Mouse (Mus musculus): ENCODE measurements around the gene Nphs2. TPM values are rescaled to one million over a fixed set of nuclear protein-coding genes. Genes with fewer than 3 reads are reported as not detected.

Nphs2 gene
- not detected for polyA plus RNA-seq (2017; shearing (Covaris generic))

DNA sequence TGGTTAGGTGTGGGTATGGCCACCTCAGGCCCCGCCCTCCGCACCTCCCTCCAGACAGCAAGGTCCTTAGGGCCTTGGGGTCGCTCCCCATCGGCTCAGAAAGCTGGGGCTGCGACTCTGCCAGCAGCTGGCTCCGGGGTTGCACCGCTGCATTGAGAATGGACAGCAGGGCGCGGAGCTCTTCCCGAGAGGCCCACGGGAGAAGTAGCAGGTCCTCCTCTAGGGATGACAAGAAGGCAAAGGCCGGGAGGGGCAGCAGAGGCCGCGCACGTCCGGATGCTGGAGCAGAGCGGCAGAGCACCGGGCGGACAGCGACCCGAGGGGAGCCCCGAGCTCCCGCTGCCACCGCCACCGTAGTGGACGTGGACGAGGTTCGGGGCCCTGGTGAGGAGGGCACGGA lies at the start of gene Nphs2:
Gene Nphs2, plus strand, starts transcription at position 98 of the 400 bp plus-strand sequence.

DNA sequence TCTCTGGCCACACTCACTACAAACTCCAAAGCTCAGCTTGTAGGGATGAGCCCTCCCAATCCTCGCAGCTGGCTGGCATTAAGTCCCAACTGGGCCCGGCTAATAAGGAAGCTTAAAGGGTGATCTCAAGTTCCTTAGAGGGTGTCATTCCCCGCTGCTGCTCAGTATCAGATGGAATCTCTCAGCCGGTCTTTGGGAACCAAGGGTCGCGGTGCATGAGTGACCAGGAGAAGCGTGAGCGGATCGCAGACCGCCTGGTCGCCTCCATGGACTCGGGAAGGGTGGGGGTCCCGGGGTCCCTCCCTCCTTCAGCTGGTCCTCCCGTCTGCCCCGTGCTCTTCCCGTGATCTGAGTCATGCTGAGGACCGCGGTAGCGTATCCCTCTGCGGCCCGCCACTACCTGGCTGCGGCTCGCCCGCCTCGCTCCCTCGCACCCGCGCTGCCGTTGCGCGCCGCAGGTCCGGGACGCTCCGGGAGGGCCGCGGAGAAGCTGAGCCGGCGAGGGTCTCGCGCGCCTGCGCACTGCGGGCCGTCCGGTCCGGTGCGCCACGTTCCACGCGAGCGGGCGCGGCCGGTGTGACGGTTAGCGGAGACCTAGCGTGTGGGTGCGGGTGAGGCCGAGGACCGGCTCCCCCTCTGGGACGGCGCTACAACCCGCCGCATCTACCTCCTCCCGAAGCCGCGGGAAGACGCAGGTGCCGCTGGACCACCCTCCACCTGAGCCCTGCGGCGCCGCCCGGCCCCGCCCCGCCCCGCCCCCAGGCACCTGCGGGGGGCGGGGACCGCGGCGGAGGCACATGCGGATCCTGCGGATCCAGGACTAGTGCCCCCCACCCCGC lies 7.4 kb upstream of the Nphs2 start, which contains the start of gene Tdrd5:
Gene Tdrd5, minus strand, starts transcription at position 754 of the 839 bp plus-strand sequence.

GRCm38 (mm10) chr1:156365740-156366139 lies 55.2 kb downstream of the Nphs2 start, which contains the start of gene Gm2000:
Gene Gm2000, plus strand, starts transcription at chr1:156366040.

Other genes starting within 250 kb of the Nphs2 start
- gene Fam163a, start 105.7 kb upstream of the Nphs2 start, polyA plus RNA-seq (2017; shearing (Covaris generic)), result not detected
- gene Tdrd5, start 7.1 kb upstream of the Nphs2 start, polyA plus RNA-seq (2017; shearing (Covaris generic)), result under 1 TPM in 1 of 2 experiments, not detected in 1; 0.23 TPM
- gene Gm2000, start 55.3 kb downstream of the Nphs2 start, polyA plus RNA-seq (2017; shearing (Covaris generic)), result 1,000 to 10,000 TPM; 1,054 to 2,045 TPM
- gene Axdnd1, start 110.4 kb downstream of the Nphs2 start, polyA plus RNA-seq (2017; shearing (Covaris generic)), result 1 to 10 TPM in 1 of 2 experiments, under 1 TPM in 1; 0.16 to 1.5 TPM
- 10 to 100 TPM; 27.9 to 52.9 TPM for gene Soat1, start 163.6 kb downstream of the Nphs2 start, polyA plus RNA-seq (2017; shearing (Covaris generic))
- gene Gm10031, start 213.3 kb downstream of the Nphs2 start, polyA plus RNA-seq (2017; shearing (Covaris generic)), result 1 to 10 TPM in 1 of 2 experiments, under 1 TPM in 1; 0.79 to 1.2 TPM
- gene Abl2, start 248.1 kb downstream of the Nphs2 start, polyA plus RNA-seq (2017; shearing (Covaris generic)), result 1 to 10 TPM; 4.4 to 5.0 TPM